Mouse (Mus musculus) regulatory T cell (primary cell): Measurements from ENCODE around the gene Zfp346.
"Not testable (repeated sequence)": the region's sequence is repeated elsewhere in the genome, so short reads cannot be mapped to it uniquely, and the experiment has no call there.

Experiments
- in situ Hi-C: fragments of 300-600 bp; cut with MboI, MseI; formaldehyde crosslinking; loops from one replicate; pipeline ENCODE4 v1.15.1; 2025; ENCODE audit warnings: high pct_unique_total_duplicates

The Zfp346 gene

DNA sequence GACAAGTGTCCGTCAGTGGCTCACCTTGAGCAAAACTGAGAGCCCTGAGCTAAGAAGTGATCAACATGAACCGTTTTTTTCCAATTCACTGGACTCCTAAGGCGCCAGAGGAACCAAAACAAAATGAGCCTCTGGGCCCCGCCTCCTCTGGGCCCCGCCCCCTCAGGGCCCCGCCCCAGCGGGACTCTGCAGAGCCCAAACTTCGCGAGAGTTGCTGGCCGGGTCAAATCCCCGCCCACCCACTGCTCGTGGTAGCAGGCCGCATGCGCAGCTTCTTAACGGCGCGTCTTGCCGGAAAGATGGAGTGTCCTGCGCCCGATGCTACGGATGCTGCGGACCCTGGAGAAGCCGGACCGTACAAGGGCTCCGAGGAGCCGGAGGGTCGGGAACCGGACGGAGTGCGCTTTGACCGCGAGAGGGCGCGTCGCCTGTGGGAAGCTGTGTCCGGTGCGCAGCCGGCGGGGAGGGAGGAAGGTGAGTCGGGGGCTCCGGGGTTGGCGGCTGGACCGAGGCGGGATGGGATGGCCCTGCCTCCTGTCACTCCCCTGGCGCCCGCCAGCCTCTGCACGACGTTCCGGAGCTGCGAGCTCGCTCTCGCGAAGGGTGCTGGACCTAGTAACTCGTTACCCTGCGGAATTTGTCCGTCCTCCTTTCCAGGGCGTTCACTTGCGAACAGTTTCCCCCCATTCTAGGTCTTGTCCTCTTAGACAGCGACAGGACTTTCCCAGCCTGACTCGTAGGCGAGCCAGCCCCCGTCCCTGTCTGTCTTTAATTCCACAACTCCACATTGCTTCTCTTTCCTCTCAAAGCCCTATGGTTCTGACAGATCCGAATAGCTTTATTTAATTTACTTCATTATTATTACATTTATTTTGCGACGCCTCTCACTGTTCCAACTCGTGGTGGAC is at the start of gene Zfp346:
Zfp346 (plus strand) TSS at position 267 of the 908 bp plus-strand sequence.
- in situ Hi-C loops: loop anchor here (5.0 kb wide), 1 partner anchor 413 kb away; the partner anchor contains the start of gene Rnf44

DNA sequence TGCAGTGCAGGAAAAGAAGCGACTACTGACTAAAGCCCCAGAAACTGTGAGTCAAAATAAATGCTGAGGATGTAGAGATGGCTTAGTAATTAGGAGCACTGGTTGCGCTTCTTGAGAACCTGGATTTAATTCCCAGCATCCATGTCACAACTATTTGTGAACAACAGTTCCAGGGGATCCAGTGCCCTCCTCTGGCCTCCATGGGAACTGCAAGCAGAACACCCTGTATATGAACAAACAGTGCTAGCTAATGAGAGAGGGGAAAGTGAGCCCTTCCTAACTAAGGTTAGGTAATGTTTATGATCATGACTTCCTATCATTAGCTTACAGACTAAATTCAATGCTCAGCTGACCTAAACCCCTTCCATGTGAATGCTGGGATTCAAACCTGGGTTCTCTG is 47.1 kb upstream of the Zfp346 start:
- in situ Hi-C loops: no loop called here

DNA sequence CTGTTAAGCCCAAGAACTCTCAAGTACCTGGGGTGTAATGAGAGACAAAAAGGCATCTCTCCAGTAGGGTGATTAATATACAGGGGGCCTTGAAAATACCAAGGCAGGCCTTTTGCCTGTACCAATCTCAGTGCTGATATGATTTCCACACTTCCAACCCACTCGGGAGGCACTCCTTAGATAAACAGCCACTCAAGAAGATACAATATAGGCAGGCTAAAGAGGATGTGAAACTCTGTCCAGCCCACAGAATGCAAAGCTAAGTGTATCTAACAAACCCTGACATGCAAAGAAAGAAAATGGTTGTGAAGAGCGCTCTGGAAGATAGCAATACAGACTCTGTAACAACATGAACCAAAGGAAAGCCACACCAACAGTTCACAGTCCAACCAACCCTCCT is 41.8 kb upstream of the Zfp346 start:
- in situ Hi-C loops: no loop called here

DNA sequence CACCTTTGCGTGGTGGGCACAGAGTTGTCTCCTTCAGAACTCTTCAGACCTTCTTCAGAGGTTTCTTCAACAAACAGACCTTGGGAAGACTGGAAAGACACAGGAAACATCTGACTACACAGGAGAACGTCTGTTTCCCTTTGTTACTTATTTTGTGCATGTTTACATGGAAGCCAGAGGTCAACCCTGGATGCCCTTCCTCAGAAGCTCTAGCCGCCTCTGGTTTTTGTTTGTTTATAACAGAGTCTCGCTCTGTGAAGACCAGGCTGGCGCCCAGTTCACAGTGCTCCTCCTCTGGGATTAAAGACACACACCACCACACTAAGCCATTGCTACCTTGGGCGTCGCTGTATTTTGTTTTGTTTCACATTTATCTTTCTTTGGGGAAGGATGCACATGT is 35.4 kb upstream of the Zfp346 start:
- in situ Hi-C loops: no loop called here

DNA sequence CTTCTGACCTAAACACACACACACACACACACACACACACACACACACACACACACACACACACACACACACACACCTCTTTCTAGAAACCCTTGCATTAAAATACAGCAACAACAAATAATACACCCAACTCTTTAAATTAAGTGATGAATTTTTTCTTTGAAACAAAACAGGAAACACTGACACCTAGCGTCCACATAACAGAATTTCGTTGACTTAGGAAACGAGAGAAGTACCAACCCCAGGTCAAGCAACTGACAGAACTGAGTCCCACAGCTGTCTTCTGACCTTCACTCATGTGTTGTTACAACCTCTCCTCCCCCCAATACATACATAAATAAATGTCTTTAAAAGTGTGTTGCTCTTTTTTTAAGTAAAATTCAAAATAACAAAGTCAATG is 33.8 kb upstream of the Zfp346 start:
- in situ Hi-C loops: no loop called here

DNA sequence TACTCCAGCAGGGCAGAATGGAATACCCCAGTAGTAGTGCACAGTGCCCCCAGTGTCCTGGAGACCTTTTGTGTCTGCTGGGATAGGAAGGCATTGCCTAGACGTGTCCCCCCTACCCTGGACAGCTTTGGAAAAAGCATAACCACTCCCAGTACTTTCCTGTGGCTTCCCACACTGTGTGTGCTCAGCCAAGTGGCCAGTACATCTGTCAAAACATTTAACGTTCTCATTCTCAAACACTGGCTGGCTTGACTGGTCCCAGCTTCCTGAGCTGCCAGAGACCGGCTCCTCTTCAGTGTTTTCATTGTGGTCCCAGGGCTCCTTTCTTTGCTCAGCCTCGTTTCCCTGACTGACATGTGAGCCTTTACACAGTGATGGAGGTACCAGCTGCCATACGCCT is 29.5 kb upstream of the Zfp346 start:
- in situ Hi-C loops: no loop called here

DNA sequence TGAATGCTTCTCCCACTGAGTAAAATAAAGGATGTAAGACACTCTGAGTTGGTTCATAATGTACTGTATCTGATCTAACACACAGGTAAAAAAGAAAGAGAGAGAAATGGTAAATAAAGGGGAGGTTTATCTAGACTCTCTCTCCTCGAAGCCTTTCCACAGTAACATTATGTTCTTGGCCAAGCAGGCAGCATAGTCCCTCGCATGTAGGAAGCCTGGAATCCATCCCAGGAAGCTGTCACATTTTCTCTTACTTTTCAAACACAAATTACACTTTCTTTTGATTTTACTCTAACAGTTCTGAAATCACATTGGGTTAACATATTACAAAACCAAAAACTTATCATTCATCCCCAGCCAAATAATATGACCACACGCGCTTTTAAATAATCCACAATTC is 12.5 kb upstream of the Zfp346 start:
- in situ Hi-C loops: no loop called here

DNA sequence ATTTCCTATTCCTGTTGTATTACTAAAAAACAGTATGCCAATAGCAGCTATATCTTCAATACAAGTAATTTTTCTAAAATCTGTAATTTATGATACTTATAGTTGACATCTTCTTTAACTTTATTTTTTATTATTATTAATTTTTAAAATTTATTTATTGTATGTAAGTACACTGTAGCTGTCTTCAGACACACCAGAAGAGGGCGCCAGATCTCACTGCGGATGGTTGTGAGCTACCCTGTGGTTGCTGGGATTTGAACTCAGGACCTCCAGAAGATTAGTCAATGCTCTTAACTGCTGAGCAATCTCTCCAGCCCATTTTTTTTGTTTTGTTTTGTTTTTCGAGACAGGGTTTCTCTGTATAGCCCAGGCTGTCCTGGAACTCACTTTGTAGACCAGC is 7.3 kb upstream of the Zfp346 start:
- in situ Hi-C loops: not testable (repeated sequence)

DNA sequence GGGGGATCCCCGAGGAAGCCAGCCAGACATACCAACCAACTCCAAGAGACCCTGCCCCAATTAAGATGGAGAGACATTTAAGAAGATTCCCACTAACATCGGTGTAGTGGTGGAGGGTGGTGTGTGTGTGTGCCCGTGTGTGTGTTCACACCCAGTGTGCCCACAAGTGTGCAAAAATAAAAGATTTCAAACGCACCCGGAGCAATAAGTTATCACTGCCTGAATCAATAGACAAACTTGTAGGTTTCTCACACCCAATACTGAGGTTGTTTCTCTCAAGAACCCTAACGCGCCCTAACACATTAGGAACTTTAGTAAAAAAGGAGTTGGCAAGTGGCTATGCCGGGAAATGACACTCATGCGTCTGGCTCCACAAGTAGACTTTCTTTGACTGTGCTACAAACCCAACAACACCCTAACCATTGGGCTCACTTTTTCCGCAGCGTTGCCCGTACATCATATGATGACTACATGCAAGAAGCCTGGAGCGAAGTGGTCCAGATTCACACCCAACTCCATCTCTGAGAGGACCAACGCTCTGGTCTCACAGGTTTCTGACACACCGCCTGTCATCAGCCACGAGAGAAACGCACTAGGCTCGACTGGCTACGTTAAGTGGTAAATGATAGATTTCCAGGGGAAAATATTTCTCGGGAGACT is 5.9 kb upstream of the Zfp346 start:
- in situ Hi-C loops: no loop called here

DNA sequence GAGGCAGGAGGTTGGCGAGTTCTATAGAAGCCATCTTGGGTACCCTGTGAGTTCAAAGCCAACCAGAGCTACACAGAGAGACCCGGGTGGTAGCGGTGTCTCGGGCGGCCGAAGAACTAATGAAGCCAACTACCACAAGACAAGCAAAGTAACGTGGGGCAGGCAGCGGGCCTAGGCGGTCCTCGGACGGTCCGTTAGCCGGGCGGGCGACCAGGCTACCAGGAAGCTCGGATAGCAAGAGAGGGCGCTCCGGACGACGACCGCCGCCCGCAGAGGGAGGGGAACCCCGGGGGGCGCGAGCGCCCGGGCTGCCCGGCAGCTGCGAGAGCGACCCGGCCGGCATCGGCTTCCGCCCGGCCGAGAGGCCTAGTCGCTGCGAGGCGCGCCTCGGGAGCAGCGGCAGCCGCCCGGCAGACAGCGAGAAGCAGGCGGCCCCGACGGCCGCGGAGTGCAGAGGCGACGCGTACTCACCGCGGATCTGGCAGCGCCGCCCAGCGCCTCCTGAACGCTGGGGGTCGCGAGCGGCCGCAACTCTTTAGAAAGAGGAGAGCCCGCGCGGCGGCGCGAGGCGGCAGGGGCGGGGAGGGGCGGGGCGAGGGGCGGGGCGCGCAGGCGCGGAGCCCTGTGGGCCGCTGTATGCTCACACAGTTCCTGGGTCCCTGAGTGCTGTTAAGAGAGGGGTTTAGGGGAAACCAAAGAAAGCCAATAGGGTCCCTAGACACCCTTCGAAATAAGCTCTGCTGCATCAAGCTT is 5.2 kb upstream of the Zfp346 start, which contains the start of gene Uimc1:
Uimc1 (minus strand) TSS at position 575 of the 753 bp plus-strand sequence.
- in situ Hi-C loops: no loop called here

DNA sequence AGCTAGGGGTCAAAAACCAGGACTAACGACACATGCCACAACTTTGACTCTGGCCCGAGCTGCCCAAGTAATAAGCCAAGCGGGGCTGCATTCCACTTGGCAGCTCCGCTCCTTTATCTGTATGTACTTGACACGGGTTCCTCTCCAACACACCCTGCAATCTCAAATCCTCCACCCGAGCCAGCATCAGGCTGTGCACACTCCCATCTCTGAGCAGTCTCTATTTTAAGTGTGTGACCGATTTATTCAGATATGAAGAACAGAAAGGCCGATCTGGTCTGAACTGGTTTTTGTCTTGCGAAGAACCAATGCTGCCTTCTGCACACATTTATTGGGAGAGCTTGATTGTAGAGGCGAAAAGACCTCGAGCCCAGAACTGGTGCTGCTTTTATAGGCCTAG is 3.5 kb upstream of the Zfp346 start:
- in situ Hi-C loops: no loop called here

DNA sequence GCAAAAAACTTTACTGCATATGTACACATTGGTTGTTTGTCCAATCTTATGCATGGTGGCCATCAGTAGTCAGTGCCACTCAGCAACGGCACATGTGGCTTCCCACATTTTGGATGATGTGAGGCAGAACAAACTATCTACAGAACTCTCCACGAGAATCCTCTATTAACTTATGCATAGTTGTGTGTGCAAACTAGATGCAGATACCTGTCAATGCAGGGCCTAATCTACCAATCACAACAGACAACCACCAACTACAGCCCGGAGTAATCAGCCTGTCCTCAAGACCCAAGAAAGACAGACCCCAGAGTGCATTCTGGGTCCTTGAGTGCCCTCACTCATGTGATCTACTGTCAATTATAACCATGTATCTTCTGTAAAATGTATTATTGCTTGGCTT is 2.7 kb upstream of the Zfp346 start:
- in situ Hi-C loops: no loop called here

DNA sequence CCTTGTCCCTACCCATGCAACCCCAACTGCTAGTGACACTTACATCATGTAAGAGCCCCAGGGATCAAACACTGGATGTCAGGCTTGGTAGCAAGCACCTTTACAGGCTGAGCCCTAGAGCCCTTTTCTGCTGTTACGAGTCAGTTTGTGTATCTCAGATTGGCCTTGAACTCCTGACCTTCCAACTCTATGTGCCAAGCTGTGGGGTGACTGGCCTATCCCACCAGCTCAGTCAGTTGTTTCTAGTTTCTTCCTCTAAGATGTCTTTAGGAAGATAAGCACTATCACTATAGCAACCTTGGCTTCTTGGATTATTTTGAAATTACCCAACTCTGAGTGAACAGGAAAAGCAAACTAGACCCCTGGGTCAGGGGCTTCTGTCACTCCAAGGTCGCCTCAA is 1.8 kb upstream of the Zfp346 start:
- in situ Hi-C loops: no loop called here

DNA sequence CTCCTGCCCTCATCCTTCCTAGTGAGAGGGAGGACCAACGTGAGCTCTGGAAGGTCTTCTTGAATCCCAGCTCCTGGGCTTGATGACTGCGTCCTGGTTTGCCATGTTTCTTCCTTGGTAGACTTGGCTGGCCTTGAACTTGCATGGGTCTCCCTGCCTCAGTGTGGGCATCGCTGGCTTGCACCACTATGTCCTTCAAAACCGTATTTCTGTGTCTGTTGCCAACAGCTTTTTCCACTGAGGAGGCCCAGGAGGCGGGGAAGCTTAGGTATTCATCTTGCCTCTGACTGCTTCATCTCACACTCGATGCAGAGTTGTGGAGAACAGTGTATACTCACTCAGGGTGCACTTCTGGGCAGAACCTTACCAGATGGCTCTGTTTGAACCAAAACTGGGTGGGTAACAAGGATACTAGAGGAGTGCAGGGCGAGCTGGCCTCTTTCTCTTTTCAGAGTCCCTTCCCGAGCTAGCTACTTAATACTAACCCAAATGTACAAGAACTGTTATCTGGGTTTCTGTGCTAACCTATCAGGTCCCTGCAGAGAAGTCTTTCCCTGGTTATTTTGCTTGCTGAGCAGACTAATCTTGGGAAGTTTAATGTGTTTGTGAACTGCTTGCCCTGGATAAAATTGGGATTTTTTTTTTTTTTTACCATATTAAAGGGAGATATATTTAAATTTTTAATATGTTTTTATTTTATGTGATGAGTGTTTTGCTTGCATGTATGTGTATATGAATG is 1.0 kb downstream of the Zfp346 start:
- in situ Hi-C loops: loop anchor here (5.0 kb wide), 1 partner anchor 414 kb away; the partner anchor contains the start of gene Rnf44

DNA sequence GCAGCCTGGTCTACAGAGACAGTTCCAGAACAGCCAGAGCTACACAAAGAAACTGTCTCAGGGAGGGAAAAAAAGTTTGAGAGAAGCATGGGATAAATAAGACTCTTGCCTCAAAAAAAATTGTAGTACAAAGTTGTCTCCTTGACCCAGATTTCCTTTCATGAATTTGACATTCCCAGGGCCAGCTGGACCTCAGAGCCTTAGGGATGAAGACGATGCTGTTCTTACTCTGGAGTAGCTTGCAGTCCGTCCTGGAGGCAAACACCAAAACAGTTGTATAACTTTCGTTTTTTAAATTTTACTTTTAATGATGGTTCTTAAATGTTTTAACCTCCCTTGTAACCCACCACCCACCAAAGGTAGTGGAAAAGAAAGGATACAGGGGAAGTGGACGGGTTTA is 2.0 kb downstream of the Zfp346 start:
- in situ Hi-C loops: loop anchor here (5.0 kb wide), 1 partner anchor 415 kb away; the partner anchor contains the start of gene Rnf44

DNA sequence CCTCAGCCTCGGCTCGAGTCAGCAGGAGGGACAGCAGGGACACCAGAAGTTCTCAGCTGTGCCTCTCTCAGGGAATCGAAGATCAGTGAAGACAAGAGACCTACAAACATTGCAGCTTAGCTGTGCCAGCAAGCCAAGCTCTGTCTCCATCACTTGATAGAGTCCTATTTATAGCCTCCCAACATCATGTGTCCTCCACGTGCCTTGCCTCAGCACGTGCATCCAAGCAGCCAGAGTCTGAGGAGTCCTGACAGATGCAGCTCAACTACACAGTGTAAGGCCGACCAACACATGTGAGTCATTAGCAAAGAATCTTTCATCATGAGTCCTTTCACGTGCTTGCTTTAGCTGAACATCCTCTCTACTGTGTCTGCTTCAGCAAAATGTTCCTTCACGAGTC is 2.6 kb downstream of the Zfp346 start:
- in situ Hi-C loops: loop anchor here (5.0 kb wide), 1 partner anchor 415 kb away; the partner anchor contains the start of gene Rnf44

DNA sequence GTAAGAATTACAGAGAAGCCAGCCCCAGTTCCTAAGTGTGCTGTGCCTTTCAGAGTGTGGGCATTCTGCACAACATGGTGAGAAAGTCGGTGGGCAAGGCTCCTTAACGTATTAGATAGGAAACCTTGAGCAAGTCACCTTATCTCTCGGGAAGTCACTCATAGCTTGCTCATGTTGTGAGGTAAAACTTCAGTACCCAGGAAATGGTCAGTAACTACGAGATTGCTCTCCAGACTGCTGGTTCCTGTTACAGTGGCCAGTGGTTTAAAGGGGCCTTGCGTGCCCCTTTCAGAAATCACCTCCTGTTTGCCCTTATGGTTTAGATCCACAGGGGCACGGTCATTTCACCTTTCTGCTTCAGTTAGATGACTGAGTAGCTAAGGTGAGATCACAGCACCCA is 9.3 kb downstream of the Zfp346 start:
- in situ Hi-C loops: no loop called here

DNA sequence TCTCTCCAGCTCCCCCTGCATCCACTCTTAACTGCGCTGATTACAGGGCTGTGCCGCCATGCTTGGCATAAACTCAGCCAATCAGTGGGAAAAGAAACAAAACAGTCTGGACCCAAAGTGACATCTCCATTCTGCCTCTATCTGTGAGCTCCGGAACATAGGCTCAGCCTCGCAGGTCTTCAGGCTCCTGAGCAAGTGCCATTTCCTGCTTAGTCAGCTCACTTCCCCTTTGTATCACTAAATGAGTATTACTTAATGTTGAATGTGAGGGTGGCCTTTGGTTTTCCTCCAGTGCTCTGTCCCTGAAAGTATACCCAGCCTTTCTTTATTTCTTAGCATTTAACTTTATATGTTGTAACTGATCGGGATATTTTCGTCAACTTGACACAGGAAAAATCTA is 19.8 kb downstream of the Zfp346 start:
- in situ Hi-C loops: loop anchor here (10.0 kb wide), 1 partner anchor 180 kb away; no protein-coding TSS in a partner anchor

DNA sequence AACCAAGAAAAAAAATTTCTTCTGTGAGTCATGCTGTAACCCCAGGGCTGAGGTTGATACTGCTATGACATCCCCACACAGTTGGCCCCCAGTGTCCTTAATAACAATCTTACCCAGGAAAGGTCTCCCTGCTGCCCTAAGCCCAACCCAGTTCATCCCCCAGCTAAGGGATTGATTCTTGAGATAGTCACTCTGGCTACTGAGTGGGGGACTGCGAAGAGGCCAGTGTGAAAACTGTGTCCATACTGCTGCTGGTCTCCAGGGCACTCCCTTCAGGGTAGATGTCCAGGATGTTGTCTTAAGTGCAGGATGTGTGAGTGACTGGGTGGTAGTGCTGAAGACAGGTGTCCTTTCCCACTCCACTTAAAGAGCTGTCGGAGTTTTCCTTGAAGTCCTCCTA is 28.3 kb downstream of the Zfp346 start, which contains the start of gene Gm17617:
Gm17617 (minus strand) TSS at position 101 of the 400 bp plus-strand sequence.
- in situ Hi-C loops: no loop called here

DNA sequence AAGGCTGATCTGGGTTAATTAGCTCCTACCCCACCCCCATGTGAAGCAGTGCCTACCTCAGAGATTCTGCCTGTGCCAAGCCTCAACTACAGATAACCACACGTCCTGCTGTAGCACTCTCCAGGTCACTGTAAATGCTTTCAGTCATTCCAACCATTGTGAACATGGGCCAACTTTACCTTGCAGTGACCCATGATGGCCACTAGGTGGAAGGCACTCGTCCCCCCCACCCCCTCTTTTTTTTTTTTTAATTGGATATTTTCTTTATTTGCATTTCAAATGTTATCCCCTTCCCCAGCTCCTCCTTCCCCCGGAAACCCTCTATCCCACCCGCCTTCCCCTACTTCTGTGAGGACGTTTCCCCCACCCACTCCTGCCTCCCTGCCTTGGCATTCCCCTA is 30.3 kb downstream of the Zfp346 start:
- in situ Hi-C loops: loop anchor here (5.0 kb wide), 1 partner anchor 42 kb away; no protein-coding TSS in a partner anchor

DNA sequence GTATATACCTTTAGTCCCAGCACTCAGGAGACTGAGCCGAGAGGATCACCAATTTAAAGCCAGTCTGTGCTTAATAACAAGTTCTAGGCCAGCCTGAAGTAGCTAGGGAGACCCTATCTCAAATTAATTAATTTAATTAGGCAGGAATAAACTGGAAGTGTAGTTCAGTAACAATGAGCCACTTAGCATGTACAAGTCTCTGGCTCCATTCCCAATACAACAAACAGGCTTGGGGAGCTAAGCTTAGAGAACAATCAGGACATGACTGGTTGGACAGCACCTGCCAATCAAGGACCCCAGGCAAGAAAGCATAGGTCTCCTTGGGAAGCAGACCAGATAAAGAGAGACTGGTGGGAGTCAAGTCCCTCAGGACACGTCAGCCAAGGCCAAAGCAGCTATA is 35.2 kb downstream of the Zfp346 start:
- in situ Hi-C loops: no loop called here
